Mouse (Mus musculus) midbrain, postnatal 0 days (tissue): ENCODE data around the gene Ccdc141. TPM values are rescaled to one million over a fixed set of nuclear protein-coding genes. Genes with fewer than 3 reads are reported as not detected.
"Not testable (repeated sequence)": the region's sequence is repeated elsewhere in the genome, so short reads cannot be mapped to it uniquely, and the experiment has no call there.

Experiments
- ATAC-seq: fragments of 200-750 bp; cut with Nextera tagmentation; 2 replicates; pipeline ENCODE4 v1.8.0; 2017; ENCODE audit warnings: moderate number of reproducible peaks, mild to moderate bottlenecking, moderate TSS enrichment, moderate library complexity; ENCODE audit not compliant: low FRiP score
- DNase-seq: peaks from one replicate; pipeline ENCODE4 v3.0.0-alpha.2; 2015; ENCODE audit warnings: low spot score
- H3K27ac ChIP-seq: fragments of 300-500 bp; sonication (generic); 2 replicates; pipeline ENCODE4 v1.5.1; 2014; ENCODE audit warnings: low read depth, mild to moderate bottlenecking, low read length, mixed read lengths
- H3K27me3 ChIP-seq: fragments of 300-500 bp; sonication (generic); 2 replicates; pipeline ENCODE4 v1.6.1; 2014; ENCODE audit warnings: low read length, control low read depth, mixed read lengths; ENCODE audit not compliant: insufficient read depth
- H3K36me3 ChIP-seq: fragments of 300-500 bp; sonication (generic); 2 replicates; pipeline ENCODE4 v1.6.1; 2014; ENCODE audit warnings: low read length, control low read depth, mixed read lengths; ENCODE audit not compliant: insufficient read depth
- H3K4me1 ChIP-seq: fragments of 300-500 bp; sonication (generic); 2 replicates; pipeline ENCODE4 v1.6.1; 2014; ENCODE audit warnings: mild to moderate bottlenecking, control low read depth, antibody characterized with exemption, low read length, mixed read lengths; ENCODE audit not compliant: insufficient read depth
- H3K4me2 ChIP-seq: fragments of 300-500 bp; sonication (generic); 2 replicates; pipeline ENCODE4 v1.6.1; 2014; ENCODE audit warnings: low read depth, mild to moderate bottlenecking, low read length, mixed read lengths; ENCODE audit not compliant: poor library complexity, severe bottlenecking
- H3K4me3 ChIP-seq: fragments of 300-500 bp; sonication (generic); 2 replicates; pipeline ENCODE4 v1.5.1; 2014; ENCODE audit warnings: low read depth, mild to moderate bottlenecking, low read length, moderate library complexity
- H3K9ac ChIP-seq: fragments of 300-500 bp; sonication (generic); replicated peaks from 2 replicates; pipeline ENCODE4 v1.6.1; 2014; ENCODE audit warnings: mild to moderate bottlenecking, low read length, moderate library complexity, mixed read lengths; ENCODE audit not compliant: poor library complexity, severe bottlenecking
- H3K9me3 ChIP-seq: fragments of 300-500 bp; sonication (generic); 2 replicates; pipeline ENCODE4 v1.6.1; 2016; ENCODE audit warnings: low read length, control low read depth
- CTCF ChIP-seq: IDR thresholded peaks from 2 replicates; pipeline ENCODE4 v1.5.1; 2016; ENCODE audit warnings: antibody characterized with exemption, mild to moderate bottlenecking
- WGBS: fragments of 180-500 bp; shearing (Covaris S2); extraction: QIAGEN DNeasy Blood & Tissue Kit; methylation state at CpG from one replicate; pipeline ENCODE4 v1.1.7; 2014; 5-methylcytosine and 5-hydroxymethylcytosine counted together
- polyA plus RNA-seq: library from polyadenylated mRNA; unstranded; fragments of >200 nt; fragmentation: Nextera tagmentation; extraction: Ambion mirVana; gene quantifications from 2 replicates; pipeline ENCODE4 v1.2.1, GENCODE M21; 2015
- total RNA-seq: library from RNA; depleted of rRNA; stranded (reverse); fragments of >200 nt; gene quantifications from 2 replicates; pipeline ENCODE4 v1.2.3, GENCODE M21; 2014

Ccdc141 gene
- total and polyA plus RNA-seq, 2 experiments from 2014 or later, result 7.1 to 7.9 TPM

DNA sequence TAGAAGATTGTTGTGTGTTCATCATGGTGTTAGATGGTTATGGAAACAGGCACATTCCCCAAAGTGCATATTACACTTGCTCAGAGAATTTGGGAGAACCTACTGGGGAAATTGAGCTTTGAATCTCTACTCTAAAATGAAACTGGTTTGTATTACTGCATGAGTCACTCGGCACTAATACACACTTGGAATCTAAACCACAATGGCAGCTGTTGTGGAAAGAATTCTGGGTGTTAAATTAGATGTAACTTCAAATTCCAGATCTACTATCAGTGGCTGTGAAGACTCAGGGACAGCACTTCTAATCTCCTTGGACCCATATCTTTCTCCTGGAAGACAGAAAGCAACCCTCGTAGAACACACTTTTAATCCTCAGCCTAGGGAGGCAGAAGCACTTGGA is 149.8 kb downstream of the Ccdc141 start:
- no peak overlapping the region for H3K9ac ChIP-seq
- no peak overlapping the region for H3K4me2 ChIP-seq
- no peak for DNase-seq
- H3K4me1 ChIP-seq, result no peaks in the 10 kb centered on the region
- H3K27me3 ChIP-seq, result no peaks in the 10 kb centered on the region
- H3K36me3 ChIP-seq, result no peaks in the 10 kb centered on the region
- TF ChIP-seq CTCF, result no peak
- no peak overlapping the region for H3K4me3 ChIP-seq
- WGBS, result 92% methylated on average over 2 of the region's 2 CpGs
- ATAC-seq, result no peak
- H3K9me3 ChIP-seq, result no peaks in the 10 kb centered on the region
- no peak overlapping the region for H3K27ac ChIP-seq

DNA sequence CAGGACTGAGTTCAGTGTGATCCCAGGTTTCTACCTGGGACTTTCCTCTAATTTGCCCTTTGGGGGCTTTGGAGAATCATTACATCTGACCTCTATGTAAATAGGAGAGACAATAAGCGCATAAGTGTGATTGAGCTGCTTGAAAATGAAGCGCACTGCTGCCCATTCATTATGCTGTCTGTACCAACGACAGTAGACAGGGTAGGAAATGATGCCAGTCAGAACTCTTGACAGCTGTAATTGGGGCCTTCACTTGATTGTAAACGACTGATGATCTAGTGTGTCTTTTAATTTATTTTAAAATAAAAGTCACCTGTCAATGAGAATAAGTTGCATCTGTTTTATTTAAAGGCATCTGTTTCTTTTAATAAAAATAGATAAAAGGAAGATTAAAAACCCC is 152.7 kb downstream of the Ccdc141 start:
- 77% methylated on average over 4 of the region's 4 CpGs for WGBS
- Histone ChIP-seq H3K36me3 (no peaks in the 10 kb centered on the region), H3K9ac (no peak overlapping the region), H3K4me1 (no peaks in the 10 kb centered on the region), H3K9me3 (no peaks in the 10 kb centered on the region), H3K27me3 (no peaks in the 10 kb centered on the region), H3K4me2 (no peak overlapping the region), H3K27ac (no peak overlapping the region), H3K4me3 (no peak overlapping the region)
- no peak for DNase-seq
- TF ChIP-seq CTCF, result no peak
- ATAC-seq, result no peak

DNA sequence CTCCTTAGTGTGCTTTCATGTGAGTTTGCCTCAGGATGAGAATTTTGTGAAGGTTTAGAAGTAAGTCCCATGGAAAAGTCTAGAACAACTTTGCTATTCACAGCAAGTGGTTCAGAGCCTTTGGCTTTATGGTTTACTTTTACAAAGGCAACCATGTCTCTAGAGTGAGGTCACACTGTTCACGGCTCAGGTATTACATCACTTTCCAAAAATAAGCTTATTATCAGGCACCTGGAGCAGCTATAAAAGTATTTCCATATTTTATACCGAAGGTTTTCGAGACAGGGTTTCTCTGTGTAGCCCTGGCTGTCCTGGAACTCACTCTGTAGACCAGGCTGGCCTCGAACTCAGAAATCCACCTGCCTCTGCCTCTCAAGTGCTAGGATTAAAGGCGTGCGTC is 157.0 kb downstream of the Ccdc141 start:
- not testable (repeated sequence) for H3K27ac ChIP-seq, H3K4me2 ChIP-seq, H3K4me1 ChIP-seq, ATAC-seq, H3K27me3 ChIP-seq, H3K4me3 ChIP-seq, H3K9me3 ChIP-seq, H3K36me3 ChIP-seq, DNase-seq, H3K9ac ChIP-seq
- 87% methylated on average over 6 of the region's 6 CpGs for WGBS

DNA sequence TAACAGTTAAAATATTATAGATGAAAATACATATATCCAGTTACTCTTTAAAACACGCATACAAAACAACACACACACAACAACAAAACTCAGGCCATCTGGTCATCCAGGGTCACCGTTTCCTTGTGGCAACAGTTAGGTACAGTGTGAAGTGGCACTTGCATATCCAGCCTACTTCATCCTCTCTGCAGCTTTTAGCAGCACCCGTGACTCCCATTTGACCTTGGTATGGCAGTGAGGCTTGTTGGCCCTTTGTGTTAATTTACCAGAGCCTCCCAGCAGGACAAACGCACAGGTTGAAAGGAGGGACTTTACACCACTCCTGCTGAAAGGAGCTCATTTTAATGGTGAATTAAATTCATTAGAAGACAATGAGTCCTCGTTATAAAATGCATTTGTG is 158.5 kb downstream of the Ccdc141 start:
- 0 out of 2 replicates have a peak, but pooled peaks cover under 1% of the 10 kb centered on the region for H3K4me1 ChIP-seq
- H3K4me3 ChIP-seq, result no peak overlapping the region
- H3K4me2 ChIP-seq, result no peak overlapping the region
- H3K27ac ChIP-seq, result no peak overlapping the region
- DNase-seq (no peak), ATAC-seq (no peak)
- no peaks in the 10 kb centered on the region for H3K27me3 ChIP-seq
- TF ChIP-seq CTCF, result no peak
- no peak overlapping the region for H3K9ac ChIP-seq
- H3K36me3 ChIP-seq, result no peaks in the 10 kb centered on the region
- WGBS, result 69% methylated on average over 5 of the region's 5 CpGs
- H3K9me3 ChIP-seq, result no peaks in the 10 kb centered on the region

DNA sequence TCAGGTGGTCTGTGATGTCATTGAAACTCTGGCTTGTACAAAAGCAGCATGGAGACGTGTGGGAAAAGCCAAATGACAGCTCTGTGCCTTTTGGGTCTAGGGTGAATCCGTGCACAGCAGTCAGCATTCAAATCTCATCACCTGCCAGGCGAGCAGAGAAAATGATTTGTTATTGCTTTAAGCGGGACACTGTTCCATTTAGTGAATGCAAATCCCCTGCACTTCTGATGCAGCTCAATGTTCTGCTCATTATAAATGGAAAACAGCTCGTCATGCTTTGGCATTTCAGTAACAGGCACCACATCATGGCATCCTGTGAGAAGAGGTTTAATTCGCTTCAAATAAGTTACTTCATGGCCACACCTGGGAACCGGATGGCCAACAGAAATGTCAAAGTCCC is 163.4 kb downstream of the Ccdc141 start:
- Histone ChIP-seq H3K27ac (no peak overlapping the region), H3K27me3 (no peaks in the 10 kb centered on the region), H3K36me3 (no peaks in the 10 kb centered on the region), H3K9ac (no peak overlapping the region), H3K4me1 (0 out of 2 replicates have a peak, but pooled peaks cover 4% of the 10 kb centered on the region), H3K4me2 (no peak overlapping the region), H3K4me3 (no peak overlapping the region), H3K9me3 (no peaks in the 10 kb centered on the region)
- ATAC-seq (no peak), DNase-seq (no peak)
- 43% methylated on average over 7 of the region's 7 CpGs for WGBS
- no peak for TF ChIP-seq CTCF

DNA sequence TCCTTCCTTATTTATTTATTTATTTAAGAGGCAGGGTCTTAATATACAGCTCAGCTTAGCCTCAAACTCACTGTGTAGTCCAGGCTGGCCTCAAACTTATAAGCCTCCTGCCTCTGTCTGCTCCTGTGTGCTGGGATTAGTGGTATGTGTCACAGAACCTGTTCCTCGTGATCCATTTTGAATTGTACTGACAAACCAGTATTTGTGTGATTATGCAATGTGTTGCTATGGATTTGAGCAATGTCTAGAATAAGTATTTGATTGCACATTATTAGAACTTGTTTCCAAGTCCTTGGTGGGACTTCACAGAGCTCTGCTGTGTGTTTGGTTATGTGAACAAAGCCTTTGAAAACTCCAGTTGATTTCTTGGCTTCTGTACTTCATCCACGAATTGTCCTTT is 167.3 kb downstream of the Ccdc141 start:
- 63% methylated on average over 2 of the region's 2 CpGs for WGBS
- DNase-seq (no peak), ATAC-seq (no peak)
- H3K27me3 ChIP-seq, result no peaks in the 10 kb centered on the region
- 0 out of 2 replicates have a peak, but pooled peaks cover 4% of the 10 kb centered on the region for H3K4me1 ChIP-seq
- H3K4me2 ChIP-seq, result no peak overlapping the region
- no peak overlapping the region for H3K27ac ChIP-seq
- H3K9ac ChIP-seq, result no peak overlapping the region
- H3K36me3 ChIP-seq, result no peaks in the 10 kb centered on the region
- H3K9me3 ChIP-seq, result no peaks in the 10 kb centered on the region
- no peak for TF ChIP-seq CTCF
- no peak overlapping the region for H3K4me3 ChIP-seq
